Mouse (Mus musculus): Measurements from ENCODE around the gene Trub2. TPM values are rescaled to one million over a fixed set of nuclear protein-coding genes. Genes with fewer than 3 reads are reported as not detected.

Gene Trub2
- polyA plus RNA-seq, 1 experiment from 2014 or later = 11.1 TPM

DNA sequence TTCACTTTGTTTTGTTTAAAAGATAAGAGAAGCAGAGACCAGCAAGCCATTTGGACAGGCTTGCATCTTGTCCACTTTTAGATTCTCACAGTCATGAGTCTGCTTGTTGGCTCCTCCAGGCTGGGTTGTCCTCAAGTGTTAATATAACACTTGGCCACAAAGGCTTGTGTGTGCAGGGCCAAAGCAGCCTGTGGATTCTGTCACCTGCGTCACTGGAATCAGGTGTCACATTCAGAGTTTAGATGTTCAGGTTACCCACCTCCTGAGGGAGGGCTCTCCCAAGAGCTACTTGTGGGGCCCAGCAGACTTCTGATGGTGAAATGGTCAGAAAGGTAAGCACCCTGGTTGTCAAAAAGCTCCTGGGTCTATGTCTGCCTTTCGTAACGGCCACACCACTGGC, 65.2 kb downstream of the Trub2 start:
- Histone ChIP-seq H3K36me3 (replicated peaks) (peaks cover 66% of the 10 kb centered on the region), H3K4me3 (replicated peaks) (no peak overlapping the region), H3K27me3 (no peaks in the 10 kb centered on the region), H3K9ac (no peak overlapping the region), H3K9me3 (replicated peaks) (no peaks in the 10 kb centered on the region), H3K4me2 (no peak overlapping the region), H3K27ac (replicated peaks) (no peak overlapping the region), H3K4me1 (replicated peaks) (peaks cover 3% of the 10 kb centered on the region; the same call in 1 of the 2 replicates)
- WGBS (ENCODE audit: insufficient replicate concordance) = 83% methylated on average over 3 of the region's 3 CpGs
- no peak for ATAC-seq (ENCODE audit: insufficient read depth)

DNA sequence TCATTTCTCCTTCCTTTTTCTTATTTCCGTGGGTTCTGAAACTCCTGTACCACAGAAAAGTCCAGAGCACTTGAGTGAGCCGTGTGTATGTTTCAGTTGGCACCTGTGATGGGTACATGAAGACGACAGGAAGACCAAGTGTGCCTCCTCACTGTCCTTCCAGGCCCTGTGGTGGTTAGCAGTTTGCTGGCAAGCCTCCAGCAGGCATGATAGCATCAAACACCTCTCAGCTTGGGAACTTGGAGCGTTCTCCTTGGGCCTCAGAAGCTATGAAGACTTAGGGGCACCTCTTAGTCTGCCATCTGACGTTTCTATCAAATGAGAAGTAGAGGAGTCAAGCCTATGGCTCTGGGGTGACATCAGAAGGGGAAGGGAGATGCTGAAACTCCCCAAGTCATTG, 69.7 kb downstream of the Trub2 start:
- peaks cover 9% of the 10 kb centered on the region; the same call in 1 of the 2 replicates for H3K4me1 ChIP-seq (replicated peaks)
- peaks cover 42% of the 10 kb centered on the region for H3K36me3 ChIP-seq (replicated peaks)

DNA sequence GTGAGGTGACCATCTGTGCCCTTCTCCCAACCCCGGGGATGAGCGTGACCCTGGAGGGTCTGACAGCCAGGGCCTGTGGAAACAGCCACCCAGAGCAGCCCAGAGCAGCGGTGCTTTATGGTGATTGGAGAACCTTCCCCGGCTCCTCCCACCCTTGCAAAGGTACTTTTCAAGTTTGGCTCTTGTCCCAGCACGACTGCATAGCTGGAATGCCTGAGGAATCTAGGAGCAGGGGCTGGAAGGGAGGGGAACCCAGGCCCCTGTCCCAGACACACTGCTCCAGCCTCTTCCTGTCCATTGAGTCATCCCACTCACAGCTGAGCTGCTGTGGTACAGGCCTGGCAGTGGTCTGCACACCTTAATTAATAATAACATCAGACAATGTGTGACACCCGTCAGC, 71.6 kb downstream of the Trub2 start:
- H3K4me2 ChIP-seq = no peak overlapping the region
- peak; percentile 44; the same call in 1 of the 2 replicates for ATAC-seq (ENCODE audit: insufficient read depth)
- WGBS (ENCODE audit: insufficient replicate concordance) = 64% methylated on average over 6 of the region's 6 CpGs
- H3K9me3 ChIP-seq (replicated peaks) = no peaks in the 10 kb centered on the region
- 0 out of 2 replicates have a peak, but pooled peaks cover 6% of the 10 kb centered on the region for H3K4me1 ChIP-seq (replicated peaks)
- H3K27ac ChIP-seq (replicated peaks) = no peak overlapping the region
- H3K4me3 ChIP-seq (replicated peaks) = no peak overlapping the region
- no peak overlapping the region for H3K9ac ChIP-seq
- H3K36me3 ChIP-seq (replicated peaks) = peaks cover 43% of the 10 kb centered on the region; the same call in 1 of the 2 replicates
- H3K27me3 ChIP-seq = no peaks in the 10 kb centered on the region

More for the DNA sequence above, 69.7 kb downstream of the Trub2 start:
- H3K27me3 ChIP-seq = no peaks in the 10 kb centered on the region
- H3K4me2 ChIP-seq = no peak overlapping the region
- ATAC-seq (ENCODE audit: insufficient read depth) = no peak
- H3K9me3 ChIP-seq (replicated peaks) = no peaks in the 10 kb centered on the region
- H3K27ac ChIP-seq (replicated peaks) = no peak overlapping the region
- WGBS (ENCODE audit: insufficient replicate concordance) = 61% methylated on average over 5 of the region's 5 CpGs
- H3K4me3 ChIP-seq (replicated peaks) = no peak overlapping the region
- no peak overlapping the region for H3K9ac ChIP-seq

DNA sequence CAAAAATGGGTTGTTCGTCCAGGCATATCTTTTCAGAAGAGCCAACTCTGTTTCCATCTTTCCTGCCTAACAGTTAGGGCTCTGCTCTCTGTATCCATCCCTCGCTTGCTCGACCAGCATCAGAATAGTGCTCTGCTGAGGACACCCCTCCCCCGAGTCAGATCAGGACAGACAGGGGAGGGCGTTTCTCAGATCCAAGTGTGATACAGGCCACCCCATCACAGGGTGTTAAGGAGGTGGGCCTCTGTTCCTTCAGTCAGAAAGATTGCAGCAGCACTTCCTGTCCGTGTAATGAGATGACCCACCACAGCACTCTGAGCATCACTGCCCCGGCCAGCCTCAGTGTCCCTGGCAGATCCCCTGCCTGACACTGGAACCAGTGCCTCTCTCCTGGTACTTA, 72.2 kb downstream of the Trub2 start:
- Histone ChIP-seq H3K4me3 (replicated peaks) (no peak overlapping the region), H3K4me2 (no peak overlapping the region), H3K27me3 (no peaks in the 10 kb centered on the region), H3K27ac (replicated peaks) (no peak overlapping the region), H3K4me1 (replicated peaks) (0 out of 2 replicates have a peak, but pooled peaks cover 6% of the 10 kb centered on the region), H3K36me3 (replicated peaks) (peaks cover 43% of the 10 kb centered on the region; the same call in 1 of the 2 replicates), H3K9me3 (replicated peaks) (no peaks in the 10 kb centered on the region), H3K9ac (no peak overlapping the region)
- ATAC-seq (ENCODE audit: insufficient read depth) = no peak
- WGBS (ENCODE audit: insufficient replicate concordance) = 59% methylated on average over 7 of the region's 7 CpGs

DNA sequence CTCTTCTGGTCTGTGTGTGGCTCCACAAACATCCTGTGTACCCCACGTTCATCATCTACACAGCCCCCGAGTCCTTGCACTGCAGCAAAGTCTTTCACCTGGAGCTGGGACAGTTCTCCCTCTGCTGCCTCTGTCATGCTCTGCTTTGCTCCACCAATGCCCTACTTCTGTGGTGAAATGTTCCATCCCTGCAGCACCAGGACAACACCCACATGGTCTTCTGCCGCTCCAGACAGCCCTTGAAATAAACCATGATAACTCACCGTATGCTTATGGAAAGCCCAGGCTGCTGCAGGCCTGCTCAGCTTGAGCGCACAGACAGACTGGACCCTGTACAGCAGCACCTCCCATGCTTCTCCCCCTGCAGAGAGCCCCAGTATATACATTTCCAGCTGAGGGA, 74.2 kb downstream of the Trub2 start:
- H3K4me1 ChIP-seq (replicated peaks) = 0 out of 2 replicates have a peak, but pooled peaks cover 6% of the 10 kb centered on the region
- no peak overlapping the region for H3K4me2 ChIP-seq
- H3K9me3 ChIP-seq (replicated peaks) = no peaks in the 10 kb centered on the region
- ATAC-seq (ENCODE audit: insufficient read depth) = no peak
- H3K9ac ChIP-seq = no peak overlapping the region
- H3K4me3 ChIP-seq (replicated peaks) = no peak overlapping the region
- no peak overlapping the region for H3K27ac ChIP-seq (replicated peaks)
- H3K36me3 ChIP-seq (replicated peaks) = peaks cover 35% of the 10 kb centered on the region; the same call in 1 of the 2 replicates
- H3K27me3 ChIP-seq = no peaks in the 10 kb centered on the region
- 71% methylated on average over 5 of the region's 5 CpGs for WGBS (ENCODE audit: insufficient replicate concordance)

DNA sequence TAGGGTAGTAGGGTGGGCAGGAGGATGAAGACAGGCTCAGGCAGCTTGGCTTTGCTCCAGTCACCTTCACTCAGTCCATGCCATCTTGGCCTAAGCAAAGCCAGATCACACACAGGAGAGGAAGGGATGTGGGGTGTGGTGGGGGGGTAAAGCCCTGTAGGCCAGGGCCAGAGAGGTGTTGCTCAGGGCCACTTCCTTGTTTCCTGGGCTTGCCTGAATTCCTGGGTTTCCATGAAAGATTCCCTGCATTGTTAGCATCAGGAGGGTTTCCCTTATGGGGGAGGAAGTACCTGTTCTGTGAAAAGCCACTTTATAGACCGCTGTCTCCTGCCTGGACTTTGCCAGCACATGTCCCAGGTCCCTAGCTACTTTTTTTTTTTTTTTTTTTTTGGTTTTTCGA, 74.8 kb downstream of the Trub2 start:
- H3K36me3 ChIP-seq (replicated peaks) = peaks cover 39% of the 10 kb centered on the region; the same call in 1 of the 2 replicates
- 63% methylated on average over 2 of the region's 2 CpGs for WGBS (ENCODE audit: insufficient replicate concordance)
- no peaks in the 10 kb centered on the region for H3K9me3 ChIP-seq (replicated peaks)
- no peak for ATAC-seq (ENCODE audit: insufficient read depth)
- no peak overlapping the region for H3K4me2 ChIP-seq
- H3K27me3 ChIP-seq = no peaks in the 10 kb centered on the region
- no peak overlapping the region for H3K9ac ChIP-seq
- no peak overlapping the region for H3K4me3 ChIP-seq (replicated peaks)
- H3K4me1 ChIP-seq (replicated peaks) = 0 out of 2 replicates have a peak, but pooled peaks cover 6% of the 10 kb centered on the region
- no peak overlapping the region for H3K27ac ChIP-seq (replicated peaks)

DNA sequence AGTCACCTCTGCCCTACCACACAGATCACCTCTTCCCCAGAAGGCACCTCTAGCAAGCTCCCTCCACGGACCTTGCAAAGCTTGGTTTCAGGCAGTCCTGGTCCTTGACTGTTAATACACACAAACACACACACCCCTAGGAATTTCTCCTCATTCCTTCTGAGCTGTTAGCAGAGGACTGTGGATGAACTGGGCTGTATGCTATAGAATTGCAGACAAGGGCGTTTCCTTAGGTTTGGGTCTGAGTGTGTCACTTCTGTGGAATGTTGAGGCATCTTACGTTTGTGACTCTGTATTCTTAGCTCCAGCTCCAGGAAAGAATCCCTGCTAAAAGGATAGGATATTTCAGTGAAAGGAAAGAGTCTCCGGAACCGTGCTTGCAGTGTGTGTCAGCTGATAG, 76.4 kb downstream of the Trub2 start:
- peaks cover 53% of the 10 kb centered on the region for H3K36me3 ChIP-seq (replicated peaks)
- no peak overlapping the region for H3K27ac ChIP-seq (replicated peaks)
- no peak for ATAC-seq (ENCODE audit: insufficient read depth)
- H3K4me1 ChIP-seq (replicated peaks) = 0 out of 2 replicates have a peak, but pooled peaks cover 6% of the 10 kb centered on the region
- no peak overlapping the region for H3K9ac ChIP-seq
- no peaks in the 10 kb centered on the region for H3K27me3 ChIP-seq
- no peak overlapping the region for H3K4me3 ChIP-seq (replicated peaks)
- no peaks in the 10 kb centered on the region for H3K9me3 ChIP-seq (replicated peaks)
- no peak overlapping the region for H3K4me2 ChIP-seq
- WGBS (ENCODE audit: insufficient replicate concordance) = 76% methylated on average over 5 of the region's 5 CpGs

Other genes with a start within 250 kb of the Trub2 start
- gene Rapgef1, start 168.8 kb downstream of the Trub2 start, polyA plus RNA-seq (2015; fragmentation: Nextera tagmentation; extraction: Ambion mirVana) = 5.5 and 7.3 TPM in 2 replicates
- gene Gm13420, start 36.8 kb downstream of the Trub2 start, polyA plus RNA-seq (2015; fragmentation: Nextera tagmentation; extraction: Ambion mirVana) = 0.41 and 0.44 TPM in 2 replicates
- gene Gm13547, start 29.2 kb downstream of the Trub2 start, polyA plus RNA-seq (2015; fragmentation: Nextera tagmentation; extraction: Ambion mirVana) = not detected in 2 replicates
- 11.4 and 11.7 TPM in 2 replicates for gene Coq4, start 1.0 kb downstream of the Trub2 start, polyA plus RNA-seq (2015; fragmentation: Nextera tagmentation; extraction: Ambion mirVana)
- 3.2 and 4.1 TPM in 2 replicates for gene Slc27a4, start 14.1 kb upstream of the Trub2 start, polyA plus RNA-seq (2015; fragmentation: Nextera tagmentation; extraction: Ambion mirVana)
- 7.9 and 8.0 TPM in 2 replicates for gene Urm1, start 31.6 kb upstream of the Trub2 start, polyA plus RNA-seq (2015; fragmentation: Nextera tagmentation; extraction: Ambion mirVana)
- gene Cercam, start 80.7 kb upstream of the Trub2 start, polyA plus RNA-seq (2015; fragmentation: Nextera tagmentation; extraction: Ambion mirVana) = 35.6 and 36.1 TPM in 2 replicates
- 34.4 and 35.9 TPM in 2 replicates for gene Odf2, start 100.7 kb upstream of the Trub2 start, polyA plus RNA-seq (2015; fragmentation: Nextera tagmentation; extraction: Ambion mirVana)
- 24.7 and 25.2 TPM in 2 replicates for gene Gle1, start 146.9 kb upstream of the Trub2 start, polyA plus RNA-seq (2015; fragmentation: Nextera tagmentation; extraction: Ambion mirVana)
- gene Sptan1, start 177.1 kb upstream of the Trub2 start, polyA plus RNA-seq (2015; fragmentation: Nextera tagmentation; extraction: Ambion mirVana) = 14.0 and 17.8 TPM in 2 replicates

Data from liver, embryonic 15.5 days (tissue).